Mouse (Mus musculus): Measurements from ENCODE around the gene Slc24a4.
A peak's percentile ranks its signal among the peaks of the same experiment; 100 is the strongest.

Gene Slc24a4

DNA sequence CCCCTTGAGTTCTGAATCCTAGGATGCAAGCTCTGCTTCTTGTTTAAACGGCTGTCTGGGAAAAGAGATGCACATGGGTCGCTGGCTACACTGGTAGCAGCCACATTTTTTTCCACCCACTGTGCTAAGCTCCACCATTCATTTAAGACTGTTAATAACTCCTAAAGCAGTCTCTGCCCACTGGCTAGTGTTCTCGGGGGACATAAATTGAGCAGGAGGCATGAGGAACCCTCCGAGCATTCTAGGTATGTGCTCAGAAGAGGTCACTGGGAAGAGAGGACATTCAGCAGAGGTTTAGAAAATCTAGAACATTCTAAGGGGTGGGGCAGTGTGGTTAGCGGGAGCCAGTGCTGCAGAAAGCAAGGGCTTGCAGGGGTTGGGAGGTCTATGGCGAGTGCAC, 156.8 kb downstream of the Slc24a4 start:
- DNase-seq (ENCODE audit: low spot score) = no peak

DNA sequence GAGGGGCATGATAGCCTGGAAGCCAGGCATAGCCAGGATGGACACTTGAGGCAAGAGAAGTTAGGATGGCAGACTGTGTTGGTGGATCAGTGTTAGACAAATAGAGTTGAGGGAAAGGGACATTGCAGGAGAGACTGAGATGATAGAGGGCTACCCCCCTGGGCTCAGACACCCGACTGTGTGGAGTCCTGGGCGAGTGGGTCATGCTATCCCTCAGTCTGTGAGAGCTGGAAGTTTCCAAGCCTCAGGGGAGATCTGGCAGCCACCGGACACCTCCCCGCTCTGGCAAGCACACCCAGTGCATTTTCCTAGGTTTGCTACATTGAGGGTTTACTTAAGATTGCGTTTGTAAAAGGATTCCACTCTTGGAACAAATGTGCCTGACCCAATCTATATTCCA, 157.2 kb downstream of the Slc24a4 start:
- DNase-seq (ENCODE audit: low spot score) = no peak

DNA sequence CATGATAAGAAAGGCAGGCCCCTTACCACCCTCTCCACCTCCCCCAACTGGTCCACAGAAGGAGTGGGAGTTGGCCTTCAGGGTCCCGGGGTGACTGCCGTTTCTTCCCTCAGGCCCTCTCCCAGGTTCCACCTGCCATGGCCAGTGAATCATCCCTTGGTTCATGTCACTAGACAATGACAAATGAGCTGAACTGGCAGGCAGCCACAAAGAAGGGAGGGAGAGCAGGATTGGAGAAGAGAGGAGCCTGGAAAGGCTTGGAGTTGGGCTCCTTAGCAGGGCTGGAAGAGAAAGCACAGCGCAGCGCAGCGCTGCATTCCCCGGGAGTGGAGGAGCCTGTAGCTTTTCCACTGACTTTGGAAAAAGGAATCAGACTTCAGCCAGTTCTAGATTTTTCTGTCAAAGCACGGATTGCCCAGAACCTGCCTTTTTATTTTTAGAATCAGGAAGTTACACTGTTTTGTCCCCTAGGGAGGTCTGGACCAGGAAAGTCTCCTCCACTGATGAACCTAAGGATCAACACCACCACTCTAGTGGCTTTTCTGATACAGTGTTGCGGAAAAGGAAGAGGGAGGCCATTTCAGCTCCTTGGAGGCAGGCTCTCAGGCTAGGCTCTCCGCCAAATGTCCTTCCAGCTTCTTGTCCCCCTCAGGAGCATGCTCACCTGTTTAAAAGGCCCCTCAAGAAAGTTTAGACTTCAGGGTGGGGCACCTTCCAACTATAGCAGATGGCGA, 158.3 kb downstream of the Slc24a4 start:
- DNase-seq (ENCODE audit: low spot score) = no peak

DNA sequence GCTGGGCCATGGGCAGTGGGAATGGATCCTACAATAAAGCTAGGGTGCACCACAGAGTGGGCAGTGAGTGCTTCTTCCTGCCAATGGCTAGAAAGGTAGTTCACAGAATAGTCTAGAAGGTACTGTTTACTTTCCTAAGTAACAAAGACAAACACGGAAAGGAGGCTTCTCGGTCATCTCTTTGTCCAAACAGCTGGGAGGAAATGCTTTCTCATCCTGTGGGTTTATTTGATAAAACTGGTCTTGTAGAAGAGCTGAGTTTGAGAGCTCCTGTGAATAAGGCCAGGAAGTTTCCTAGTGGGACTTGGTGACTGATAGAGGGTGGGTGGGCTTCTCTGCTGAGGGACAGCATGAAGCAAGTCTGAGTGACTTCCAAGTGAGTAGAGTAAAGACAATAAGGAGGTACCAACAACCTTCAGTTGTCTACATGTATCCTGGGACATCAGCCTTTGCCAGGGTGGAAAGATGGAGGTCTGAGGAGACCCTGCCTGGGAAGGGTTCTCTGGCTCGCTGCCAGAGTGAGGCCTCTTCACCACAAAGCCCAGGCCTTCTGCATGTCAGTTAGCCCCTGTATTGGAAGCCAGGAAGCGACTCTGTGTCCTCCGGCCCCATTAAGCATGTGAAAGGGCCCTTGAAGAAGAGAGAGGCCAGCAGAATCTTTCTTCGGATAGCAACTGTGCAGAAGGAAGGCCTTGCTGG, 159.5 kb downstream of the Slc24a4 start:
- no peak for DNase-seq (ENCODE audit: low spot score)

DNA sequence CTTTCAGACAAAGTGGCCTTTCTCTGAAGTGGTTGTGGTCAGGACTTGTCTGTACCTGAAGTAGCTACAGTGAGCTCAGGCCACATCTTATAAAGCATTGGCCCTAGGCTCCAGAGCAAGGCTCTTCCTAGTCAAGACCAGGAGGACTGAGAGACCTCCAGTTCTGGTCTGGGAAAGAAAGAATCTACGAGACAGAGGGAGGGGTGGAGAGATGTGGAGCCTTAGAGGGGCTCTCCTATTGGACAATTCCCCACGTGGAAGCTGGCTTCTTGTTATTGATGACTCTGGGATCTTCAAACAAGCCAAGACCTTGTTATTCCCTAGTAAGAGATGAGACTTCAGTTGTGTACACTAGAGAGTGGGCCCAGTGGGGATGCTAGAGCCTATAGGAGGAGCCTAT, 160.3 kb downstream of the Slc24a4 start:
- no peak for DNase-seq (ENCODE audit: low spot score)

DNA sequence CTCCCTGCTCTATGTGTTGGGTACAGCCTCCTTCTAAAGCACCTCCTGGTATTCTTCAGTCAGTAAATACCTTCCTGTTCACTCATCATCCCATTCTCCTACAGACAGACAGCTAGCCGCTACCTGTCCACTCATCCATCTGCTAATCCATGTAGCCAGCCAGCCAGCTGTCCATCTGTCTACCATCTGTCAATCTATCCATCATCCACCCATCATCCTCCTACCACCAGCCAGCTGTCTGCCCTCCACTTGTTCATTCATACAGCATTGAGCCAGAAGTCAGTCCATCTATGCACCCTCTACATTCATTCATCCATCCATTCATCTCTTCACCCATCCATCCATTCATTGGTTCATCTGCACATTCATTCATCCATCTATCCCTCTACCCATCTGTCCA, 161.0 kb downstream of the Slc24a4 start:
- DNase-seq (ENCODE audit: low spot score) = no peak

DNA sequence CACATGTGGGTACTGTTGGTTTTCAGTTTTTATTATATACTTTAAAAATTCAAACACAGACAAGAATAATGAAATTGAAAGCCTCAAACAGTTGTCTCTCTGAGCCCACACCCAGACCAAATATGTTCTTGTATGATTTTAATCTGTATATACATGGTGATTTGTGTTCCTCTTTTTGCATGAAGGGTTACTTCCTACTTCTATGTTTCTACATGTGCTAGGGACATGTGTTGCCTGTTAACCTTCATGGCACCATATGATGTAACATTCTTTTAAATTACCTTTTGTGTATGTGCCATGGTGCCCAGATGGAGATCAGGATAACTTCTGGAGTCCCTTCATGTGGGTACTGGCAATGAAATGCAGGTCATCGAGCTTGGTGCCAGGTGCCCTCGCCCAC, 162.1 kb downstream of the Slc24a4 start:
- DNase-seq (ENCODE audit: low spot score) = no peak

DNA sequence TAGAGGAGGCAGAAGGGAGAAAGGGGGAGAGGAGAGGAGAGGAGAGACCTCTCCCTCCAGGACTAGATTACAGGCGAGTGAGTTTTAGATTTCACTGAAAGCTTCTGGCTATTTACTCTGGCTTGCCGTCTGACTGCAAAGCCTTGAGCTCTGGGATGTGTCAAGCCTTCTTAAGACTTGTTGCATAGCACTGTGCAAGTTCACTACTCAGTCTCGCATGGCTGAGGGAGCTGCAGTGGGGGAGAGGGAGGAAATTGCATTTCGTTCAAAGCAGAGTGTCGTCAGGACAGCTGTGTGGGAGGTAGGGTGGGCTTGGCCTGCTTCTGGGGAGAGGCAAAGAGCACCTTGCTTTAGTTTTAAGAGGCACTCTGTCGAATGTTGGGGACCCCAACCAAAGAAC, 163.2 kb downstream of the Slc24a4 start:
- DNase-seq (ENCODE audit: low spot score) = no peak

DNA sequence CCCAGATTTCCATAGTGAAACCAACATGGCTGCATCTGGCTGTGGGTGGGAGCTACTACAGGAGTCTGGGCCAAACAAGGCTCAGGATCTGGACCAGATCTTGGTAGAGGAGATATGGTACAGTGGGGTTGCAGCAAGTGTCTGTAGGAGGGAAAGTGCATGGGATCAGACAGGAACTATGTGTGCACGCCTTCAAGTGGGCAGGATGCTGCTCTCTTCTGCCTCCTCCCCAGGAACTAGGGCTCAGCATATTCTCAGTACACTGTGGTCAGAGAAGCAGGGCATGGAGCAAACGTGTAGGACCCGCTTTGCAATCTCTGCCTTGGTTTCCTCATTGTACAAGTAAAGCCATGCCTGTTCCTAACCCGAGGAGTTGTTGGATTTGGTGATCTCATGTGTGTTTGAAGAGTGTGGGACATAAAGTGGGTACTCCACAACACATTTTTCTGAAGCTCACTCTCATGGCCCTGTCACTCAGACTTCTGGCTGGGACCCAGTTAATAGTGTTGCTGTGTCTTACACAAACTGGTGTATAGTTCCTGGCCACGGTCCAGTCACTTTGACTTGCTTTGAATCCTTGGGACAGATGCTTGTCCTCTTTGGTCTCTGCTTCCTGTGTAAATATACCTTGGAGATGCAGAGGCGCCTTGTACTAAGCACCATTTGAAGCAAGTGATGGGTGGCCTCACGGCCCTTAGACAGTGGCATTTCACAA, 164.1 kb downstream of the Slc24a4 start:
- no peak for DNase-seq (ENCODE audit: low spot score)

DNA sequence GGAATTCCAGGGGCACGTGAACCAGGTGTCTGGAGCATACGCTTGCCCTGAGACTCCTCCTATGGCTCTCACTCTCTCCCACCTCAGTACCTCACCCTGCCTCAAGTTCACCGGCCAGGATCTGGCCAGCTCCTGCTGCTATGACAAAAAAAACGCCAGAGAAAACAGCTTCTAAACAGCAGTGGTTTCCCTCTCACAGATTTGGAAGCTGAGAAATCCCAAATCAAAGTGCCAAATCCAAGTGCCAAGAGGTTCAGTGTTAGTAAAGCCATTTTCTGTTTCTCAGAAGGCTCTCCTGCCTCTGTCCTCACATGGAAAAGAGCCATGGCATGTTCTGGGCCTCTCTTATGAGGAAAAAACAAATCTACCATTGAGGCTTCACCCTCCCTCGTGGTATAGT, 166.1 kb downstream of the Slc24a4 start:
- DNase-seq (ENCODE audit: low spot score) = no peak

DNA sequence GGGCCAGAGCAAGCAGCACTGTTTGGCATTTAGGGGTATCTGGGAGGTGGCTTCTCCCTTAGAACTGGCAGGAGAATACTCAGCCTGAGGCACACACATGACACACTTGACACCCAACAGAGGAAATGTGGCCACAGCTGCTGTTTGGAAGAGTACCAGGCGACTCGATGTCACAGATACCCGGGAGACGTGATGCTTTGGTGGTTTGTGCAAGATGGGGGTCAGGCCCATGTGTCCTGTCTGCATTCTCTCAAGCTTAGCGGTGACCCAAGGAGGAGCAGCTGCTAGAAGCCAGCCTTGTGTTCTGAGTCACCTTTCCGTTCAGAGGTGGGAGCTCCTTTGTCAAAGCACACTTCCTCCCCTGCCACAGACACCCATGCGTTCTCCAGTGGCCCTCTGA, 166.7 kb downstream of the Slc24a4 start:
- no peak for DNase-seq (ENCODE audit: low spot score)

DNA sequence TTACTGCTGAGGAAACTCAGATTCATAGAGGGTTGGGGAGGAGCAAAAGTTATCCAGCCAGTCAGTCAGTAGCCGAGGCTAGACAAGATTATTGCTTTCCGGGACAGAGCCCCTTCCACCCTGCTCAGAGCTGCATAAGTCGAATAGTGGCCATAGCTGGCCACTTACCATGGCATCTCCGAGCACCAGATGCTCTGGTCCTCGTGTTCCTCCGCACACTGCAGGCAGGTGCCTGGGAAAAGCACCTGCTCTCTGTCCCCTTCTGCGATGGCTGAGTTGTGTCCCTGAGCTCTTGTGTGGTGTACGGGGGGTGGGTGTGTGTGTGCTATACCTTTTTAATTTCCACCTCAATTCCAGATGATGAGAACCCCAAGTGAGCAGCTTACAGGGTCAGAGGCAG, 167.1 kb downstream of the Slc24a4 start:
- no peak for DNase-seq (ENCODE audit: low spot score)

DNA sequence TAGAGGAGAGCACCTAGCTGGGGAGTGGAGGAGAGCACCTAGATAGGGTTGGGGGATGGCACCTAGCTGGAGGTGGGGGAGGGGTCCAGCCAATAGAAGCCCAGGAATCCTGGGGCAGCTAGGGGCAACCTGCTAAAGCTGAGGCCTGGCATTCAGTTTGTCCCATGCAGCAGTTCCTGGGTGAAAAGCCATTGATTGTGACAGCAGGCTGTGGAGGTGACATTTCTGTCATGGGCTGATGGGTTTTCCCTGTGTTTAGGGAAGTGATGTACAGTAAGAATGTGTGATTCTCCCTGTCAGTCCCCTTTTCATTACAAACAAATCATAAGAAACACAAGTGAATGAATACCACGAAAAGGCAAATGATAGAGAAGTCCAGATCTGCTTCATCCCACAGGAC, 167.8 kb downstream of the Slc24a4 start:
- DNase-seq (ENCODE audit: low spot score) = no peak

DNA sequence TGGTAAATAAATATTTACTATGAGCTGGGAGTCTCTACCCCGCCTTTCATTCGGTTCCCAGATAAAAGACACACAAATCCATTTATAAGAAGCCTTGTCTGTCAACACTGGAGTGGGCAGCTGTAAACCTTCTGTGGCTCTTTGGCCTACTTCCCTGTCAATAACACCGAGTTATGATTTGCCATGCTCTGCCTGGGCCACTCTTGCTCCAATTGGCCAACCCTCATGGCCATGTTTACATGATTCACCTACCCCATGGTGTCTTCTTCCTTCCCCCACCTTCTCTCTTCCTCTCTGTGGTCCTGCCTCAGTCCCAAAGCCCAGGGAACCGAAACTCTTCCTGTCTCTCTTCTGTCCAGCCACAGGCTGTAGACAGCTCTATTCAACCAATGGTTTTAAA, 168.4 kb downstream of the Slc24a4 start:
- DNase-seq (ENCODE audit: low spot score) = no peak

DNA sequence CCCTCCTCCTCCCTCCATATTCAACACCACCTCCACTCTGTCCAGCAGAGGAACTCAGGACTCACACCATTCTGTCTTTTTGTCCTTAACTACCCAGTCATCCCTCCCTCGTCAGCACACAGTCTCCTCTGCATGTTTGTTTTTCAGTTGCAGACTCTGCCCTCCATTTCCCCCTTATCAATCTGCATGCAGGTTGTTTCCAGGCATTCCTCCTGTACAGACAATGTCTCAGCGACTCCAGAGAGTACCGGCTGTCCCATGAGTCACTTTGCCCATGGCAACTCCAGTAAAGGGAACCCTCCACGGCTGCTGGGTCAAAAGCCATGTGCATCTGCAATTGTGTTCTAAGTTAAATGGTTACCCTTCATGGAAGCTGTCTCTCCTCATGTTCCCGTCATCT, 170.7 kb downstream of the Slc24a4 start:
- no peak for DNase-seq (ENCODE audit: low spot score)

DNA sequence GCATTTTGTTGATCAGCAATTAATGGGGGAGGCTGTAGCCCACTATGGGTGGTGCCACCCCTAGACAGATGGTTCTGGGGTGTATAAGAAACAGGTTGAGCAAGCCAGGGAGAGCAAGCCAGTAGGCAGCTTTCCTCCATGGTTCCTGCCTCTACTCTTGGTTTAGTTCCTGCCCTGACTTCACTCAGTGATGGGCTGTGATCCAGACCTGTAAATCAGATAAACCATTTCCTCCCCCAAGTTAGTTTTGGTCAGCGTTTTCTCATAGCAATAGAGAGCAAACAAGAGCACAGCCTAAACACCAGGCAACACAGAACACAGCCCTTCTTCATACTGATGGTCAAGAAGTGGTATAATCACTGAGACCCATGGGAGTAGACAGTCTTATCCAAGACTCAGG, 173.1 kb downstream of the Slc24a4 start:
- no peak for DNase-seq (ENCODE audit: low spot score)

DNA sequence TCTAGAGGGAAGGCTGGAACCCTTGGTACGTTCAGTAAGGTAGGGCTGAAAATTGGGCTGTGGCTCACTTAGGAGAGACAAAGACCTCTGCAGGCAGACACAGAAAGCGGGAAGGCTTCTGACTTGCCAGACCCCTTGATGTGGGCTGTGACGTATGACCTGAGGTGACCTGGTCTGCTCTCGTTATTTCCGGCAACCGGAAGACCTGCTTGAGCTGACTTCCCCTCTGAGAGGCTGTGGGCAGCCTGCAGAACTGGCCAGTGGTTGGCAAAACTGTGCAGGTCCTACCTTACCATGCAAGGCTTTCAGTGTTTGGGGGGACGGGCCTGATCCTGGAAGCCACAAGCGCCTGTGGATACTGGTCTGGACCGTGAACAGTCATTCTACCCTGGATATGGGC, 173.8 kb downstream of the Slc24a4 start:
- DNase-seq (ENCODE audit: low spot score) = no peak

DNA sequence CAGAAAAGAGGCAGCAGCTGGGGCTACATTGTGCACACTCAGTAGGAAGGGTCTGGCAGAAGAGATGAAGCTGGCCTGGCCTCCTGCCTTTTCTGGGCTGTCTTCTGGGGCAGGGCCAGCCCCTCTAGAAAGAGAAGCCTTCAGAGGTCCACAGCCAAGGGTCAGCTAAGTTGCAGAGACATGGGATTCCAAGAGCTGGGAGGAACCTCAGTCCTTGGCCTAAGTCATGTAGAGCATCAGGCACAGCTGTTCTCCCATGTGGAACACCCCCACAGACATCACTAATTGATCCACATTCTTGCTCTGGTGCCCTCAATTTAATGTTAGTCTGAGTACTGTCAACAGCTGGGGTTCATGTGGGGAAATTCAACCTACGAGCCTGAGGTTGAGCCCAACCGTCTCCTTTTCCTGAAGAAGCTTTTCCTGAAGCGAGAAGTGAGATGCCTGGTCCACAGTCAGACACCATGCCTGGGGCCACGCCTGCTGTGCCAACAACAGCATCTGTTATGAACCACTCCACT, 174.4 kb downstream of the Slc24a4 start:
- DNase-seq (ENCODE audit: low spot score) = no peak

DNA sequence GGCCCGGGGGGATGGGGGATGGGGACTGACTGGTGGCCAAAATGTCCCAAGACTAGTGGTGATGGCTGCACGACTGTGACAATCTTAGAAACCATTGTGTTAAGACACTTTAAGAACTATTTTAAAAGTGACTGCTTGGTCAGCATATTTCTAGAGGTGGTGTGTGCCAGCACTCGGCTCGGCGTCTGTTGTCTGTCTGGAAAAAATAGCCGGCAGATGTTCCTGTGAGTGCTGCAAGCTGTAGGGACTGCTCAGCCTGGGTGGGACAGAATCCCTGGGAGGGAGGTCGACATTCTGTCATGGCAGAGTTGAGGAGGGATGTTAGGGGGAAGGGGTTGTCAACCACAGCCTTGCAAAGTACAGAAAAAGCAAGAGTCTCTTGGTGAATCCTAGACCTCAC, 175.3 kb downstream of the Slc24a4 start:
- no peak for DNase-seq (ENCODE audit: low spot score)

DNA sequence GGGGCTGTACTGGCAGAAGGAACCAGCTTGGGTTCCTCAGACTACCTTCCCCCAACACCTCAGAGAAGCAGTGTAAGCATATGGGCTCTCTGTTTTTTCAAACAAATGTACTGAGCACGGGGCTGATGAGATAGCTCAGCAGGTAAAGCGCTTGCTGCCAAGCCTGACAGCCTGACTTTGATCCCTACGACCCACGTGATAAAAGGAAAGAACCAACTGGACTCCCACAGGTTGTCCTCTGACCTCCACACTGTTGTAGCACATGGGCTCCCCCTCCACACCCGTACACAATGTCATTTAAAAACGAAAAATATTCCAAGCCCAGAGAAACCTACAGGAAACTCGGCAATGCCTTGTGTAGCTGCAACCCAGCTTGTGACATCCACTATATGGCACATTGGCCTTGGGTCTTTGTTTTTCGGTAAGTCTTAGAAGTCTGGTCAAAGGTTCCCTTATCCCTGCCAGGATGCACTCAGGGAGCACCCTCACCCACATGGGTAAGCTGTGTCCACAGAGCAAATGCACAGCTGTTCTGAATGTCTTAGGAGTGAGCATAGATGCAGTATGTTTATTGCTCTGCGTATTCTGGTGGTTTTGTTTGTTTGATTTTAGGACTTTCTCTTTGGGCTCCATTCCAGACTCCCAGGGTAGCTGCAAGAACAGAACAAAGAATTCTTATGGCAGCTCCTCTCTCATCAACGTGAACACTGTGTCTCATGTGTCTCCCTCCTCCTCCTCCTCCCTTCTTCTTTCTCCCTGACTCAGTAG, 176.7 kb downstream of the Slc24a4 start:
- DNase-seq (ENCODE audit: low spot score) = no peak

DNA sequence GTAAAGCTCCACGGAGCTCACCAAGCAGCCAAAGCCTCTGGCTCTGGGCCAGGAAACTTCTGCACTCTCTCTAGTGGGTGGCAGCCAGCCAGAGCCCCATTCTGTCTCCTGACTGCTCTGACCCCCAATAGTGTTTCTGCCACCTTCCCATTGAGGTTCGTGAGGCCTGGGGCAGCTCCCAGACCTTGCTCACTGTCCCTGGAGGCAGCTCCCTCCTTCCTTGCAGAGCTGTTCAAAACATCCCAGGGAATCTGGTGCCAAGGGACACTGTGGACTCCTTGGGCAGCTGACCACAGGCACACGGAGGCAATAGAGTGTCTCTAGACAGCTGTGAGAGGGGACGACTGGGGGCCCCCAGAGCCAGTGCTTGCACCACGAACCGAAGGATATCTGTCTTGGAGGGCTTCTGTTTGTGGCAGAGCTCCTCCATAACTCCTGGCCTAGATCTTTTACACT, 179.5 kb downstream of the Slc24a4 start:
- peak; percentile 51 for DNase-seq (ENCODE audit: low spot score)

DNA sequence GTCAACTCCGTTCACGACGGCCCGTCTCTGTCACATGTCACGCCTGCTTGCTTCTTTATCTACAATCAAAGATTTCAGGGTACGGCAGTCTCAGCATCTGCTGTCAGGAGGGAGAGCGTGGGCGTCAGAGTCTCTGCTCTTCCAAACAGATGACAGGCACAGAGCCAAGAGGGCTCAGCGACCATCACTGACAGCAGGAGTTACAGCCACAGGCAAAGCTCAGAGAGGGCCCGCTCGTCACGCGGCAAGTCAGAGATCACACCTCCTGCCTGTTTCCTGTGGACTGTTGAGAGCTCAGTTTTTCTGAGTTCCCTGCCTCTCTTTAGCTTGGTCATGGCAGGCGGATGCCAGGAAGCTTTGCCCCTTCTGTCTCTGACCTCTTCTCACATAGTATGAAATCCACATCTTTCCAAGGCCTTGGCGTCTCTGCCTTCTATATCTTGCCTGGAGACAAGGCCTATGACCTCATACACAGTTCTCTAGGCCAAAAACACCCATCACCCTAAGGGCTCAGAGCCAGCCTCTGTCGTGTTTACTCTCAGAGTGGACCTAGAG, 180.0 kb downstream of the Slc24a4 start:
- DNase-seq (ENCODE audit: low spot score) = peak; percentile 75
